Mouse (Mus musculus): ENCODE measurements around the gene Tex29. TPM values are rescaled to one million over a fixed set of nuclear protein-coding genes. Genes with fewer than 3 reads are reported as not detected.

Gene Tex29
- polyA plus RNA-seq (2016; fragmentation: Nextera tagmentation; extraction: Ambion mirVana): 0.27 TPM in 1 of 2 replicates, not detected in the other

GRCm38 (mm10) chr8:11840174-11840573 is at the start of gene Tex29:
Gene Tex29, plus strand, starts transcription at chr8:11840474.
- peak within 1 kb of the TSS; percentile 64 for H3K27ac ChIP-seq
- peaks cover 16% of the 10 kb centered on the region for H3K4me1 ChIP-seq (replicated peaks)
- peaks cover 19% of the 10 kb centered on the region for H3K36me3 ChIP-seq
- no peaks in the 10 kb centered on the region for H3K9me3 ChIP-seq
- no peaks in the 10 kb centered on the region for H3K27me3 ChIP-seq (ENCODE audit: insufficient read depth, poor library complexity, severe bottlenecking)
- H3K4me3 ChIP-seq: no peak within 1 kb of the TSS
- 89% methylated on average over 5 of the region's 5 CpGs for WGBS
- DNase-seq (ENCODE audit: low spot score): no peak

- Histone ChIP-seq H3K27me3 (ENCODE audit: insufficient read depth, poor library complexity, severe bottlenecking) (no peaks in the 10 kb centered on the region), H3K4me3 (no peak overlapping the region), H3K4me1 (replicated peaks) (peaks cover 10% of the 10 kb centered on the region; the same call in 1 of the 2 replicates), H3K36me3 (peaks cover 85% of the 10 kb centered on the region), H3K9me3 (no peaks in the 10 kb centered on the region), H3K27ac (no peak overlapping the region)
- no peak for DNase-seq (ENCODE audit: low spot score)
These were observed 45.3 kb upstream of the Tex29 start for GRCm38 (mm10) chr8:11794956-11795355.

GRCm38 (mm10) chr8:11797128-11797527 is 43.1 kb upstream of the Tex29 start:
- H3K36me3 ChIP-seq: peaks cover 82% of the 10 kb centered on the region
- H3K4me1 ChIP-seq (replicated peaks): peaks cover 10% of the 10 kb centered on the region; the same call in 1 of the 2 replicates
- no peaks in the 10 kb centered on the region for H3K9me3 ChIP-seq
- H3K27ac ChIP-seq: peak overlapping the region; percentile 8; the same call in 1 of the 2 replicates
- no peak overlapping the region for H3K4me3 ChIP-seq
- WGBS: 89% methylated on average over 8 of the region's 8 CpGs
- H3K27me3 ChIP-seq (ENCODE audit: insufficient read depth, poor library complexity, severe bottlenecking): no peaks in the 10 kb centered on the region
- no peak for DNase-seq (ENCODE audit: low spot score)

- no peaks in the 10 kb centered on the region for H3K9me3 ChIP-seq
- no peak overlapping the region for H3K4me3 ChIP-seq
- H3K27ac ChIP-seq: peak overlapping the region; percentile 8; the same call in 1 of the 2 replicates
- no peaks in the 10 kb centered on the region for H3K27me3 ChIP-seq (ENCODE audit: insufficient read depth, poor library complexity, severe bottlenecking)
- WGBS: 84% methylated on average over 14 of the region's 14 CpGs
- peaks cover 81% of the 10 kb centered on the region for H3K36me3 ChIP-seq
- H3K4me1 ChIP-seq (replicated peaks): peaks cover 10% of the 10 kb centered on the region; the same call in 1 of the 2 replicates
- no peak for DNase-seq (ENCODE audit: low spot score)
These were observed 42.4 kb upstream of the Tex29 start for GRCm38 (mm10) chr8:11797729-11798479.

DNA sequence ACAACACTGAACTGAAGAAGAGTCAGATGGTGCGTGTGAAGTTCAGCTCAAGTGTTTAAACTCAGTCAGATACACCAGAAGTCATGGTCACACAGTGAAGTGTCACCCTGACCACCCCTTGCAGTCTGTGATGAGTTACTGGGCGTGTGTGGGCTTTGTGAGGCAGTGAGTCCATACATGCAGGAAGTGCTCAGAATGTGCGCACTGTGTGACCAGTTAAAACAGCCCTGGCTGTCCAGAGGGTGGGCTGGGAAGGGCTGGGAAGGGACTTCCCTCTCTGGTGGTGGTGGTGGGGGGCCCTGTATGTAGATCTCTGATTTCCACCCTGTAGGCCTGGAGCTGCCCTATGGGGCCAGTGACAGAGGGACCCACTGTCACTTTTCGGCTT is 41.8 kb upstream of the Tex29 start:
- no peak for DNase-seq (ENCODE audit: low spot score)
- no peaks in the 10 kb centered on the region for H3K27me3 ChIP-seq (ENCODE audit: insufficient read depth, poor library complexity, severe bottlenecking)
- 0 out of 2 replicates have a peak overlapping the region, but pooled peaks have one; percentile 16 for H3K27ac ChIP-seq
- H3K4me3 ChIP-seq: no peak overlapping the region
- WGBS: 93% methylated on average over 4 of the region's 4 CpGs
- H3K36me3 ChIP-seq: peaks cover 81% of the 10 kb centered on the region
- H3K9me3 ChIP-seq: no peaks in the 10 kb centered on the region
- H3K4me1 ChIP-seq (replicated peaks): peaks cover 10% of the 10 kb centered on the region; the same call in 1 of the 2 replicates

DNA sequence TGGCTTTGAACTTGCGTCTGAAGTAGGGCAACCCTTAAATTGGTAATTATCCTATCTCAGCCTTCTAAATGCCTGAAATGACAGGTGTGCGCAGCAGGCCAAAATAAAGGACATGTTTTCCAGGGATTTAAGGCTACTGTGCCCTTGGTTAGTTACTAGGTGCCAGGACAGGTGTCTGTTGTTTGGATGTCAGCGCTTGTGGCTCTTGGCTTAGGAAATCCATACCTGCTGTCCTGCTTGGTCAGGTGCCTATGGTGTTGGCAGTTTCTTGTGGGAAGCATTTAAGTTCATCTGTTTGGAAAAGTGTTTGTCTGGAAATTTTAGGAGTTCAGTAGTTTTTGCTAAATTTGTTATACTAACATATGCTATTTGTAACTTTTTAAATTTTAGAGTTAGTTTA is 41.2 kb upstream of the Tex29 start:
- no peak for DNase-seq (ENCODE audit: low spot score)
- no peak overlapping the region for H3K27ac ChIP-seq
- no peaks in the 10 kb centered on the region for H3K27me3 ChIP-seq (ENCODE audit: insufficient read depth, poor library complexity, severe bottlenecking)
- 93% methylated on average over 3 of the region's 3 CpGs for WGBS
- no peak overlapping the region for H3K4me3 ChIP-seq
- H3K9me3 ChIP-seq: no peaks in the 10 kb centered on the region
- H3K4me1 ChIP-seq (replicated peaks): peaks cover 10% of the 10 kb centered on the region; the same call in 1 of the 2 replicates
- peaks cover 86% of the 10 kb centered on the region for H3K36me3 ChIP-seq

- H3K9me3 ChIP-seq: no peaks in the 10 kb centered on the region
- H3K27me3 ChIP-seq (ENCODE audit: insufficient read depth, poor library complexity, severe bottlenecking): no peaks in the 10 kb centered on the region
- no peak overlapping the region for H3K4me3 ChIP-seq
- WGBS: 95% methylated on average over 7 of the region's 7 CpGs
- peaks cover 10% of the 10 kb centered on the region; the same call in 1 of the 2 replicates for H3K4me1 ChIP-seq (replicated peaks)
- no peak overlapping the region for H3K27ac ChIP-seq
- DNase-seq (ENCODE audit: low spot score): no peak
- H3K36me3 ChIP-seq: peaks cover 91% of the 10 kb centered on the region
These were observed 39.8 kb upstream of the Tex29 start for GRCm38 (mm10) chr8:11800481-11800880.

DNA sequence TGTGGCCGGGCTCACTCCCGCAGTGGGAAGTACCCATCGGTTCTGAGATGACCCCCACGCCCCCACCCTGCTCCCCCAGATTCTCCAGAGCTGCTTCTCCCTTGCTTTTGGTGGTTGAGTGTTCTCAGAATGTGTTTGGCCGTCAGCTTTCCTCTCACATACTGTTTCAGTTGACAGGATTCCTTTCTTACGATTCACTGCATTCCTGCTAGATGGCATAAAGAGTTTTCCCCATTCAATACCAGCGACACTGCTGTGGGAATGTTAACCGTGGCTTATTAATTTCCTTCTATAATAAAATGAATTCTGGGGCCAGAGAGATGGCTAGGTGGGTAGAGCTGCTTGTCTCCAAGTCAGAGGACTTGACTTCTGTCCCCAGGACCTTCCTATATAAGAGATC is 38.7 kb upstream of the Tex29 start:
- no peak overlapping the region for H3K4me3 ChIP-seq
- WGBS: 76% methylated on average over 8 of the region's 8 CpGs
- no peaks in the 10 kb centered on the region for H3K9me3 ChIP-seq
- peaks cover 91% of the 10 kb centered on the region for H3K36me3 ChIP-seq
- peaks cover 10% of the 10 kb centered on the region; the same call in 1 of the 2 replicates for H3K4me1 ChIP-seq (replicated peaks)
- no peaks in the 10 kb centered on the region for H3K27me3 ChIP-seq (ENCODE audit: insufficient read depth, poor library complexity, severe bottlenecking)
- H3K27ac ChIP-seq: no peak overlapping the region
- DNase-seq (ENCODE audit: low spot score): no peak

DNA sequence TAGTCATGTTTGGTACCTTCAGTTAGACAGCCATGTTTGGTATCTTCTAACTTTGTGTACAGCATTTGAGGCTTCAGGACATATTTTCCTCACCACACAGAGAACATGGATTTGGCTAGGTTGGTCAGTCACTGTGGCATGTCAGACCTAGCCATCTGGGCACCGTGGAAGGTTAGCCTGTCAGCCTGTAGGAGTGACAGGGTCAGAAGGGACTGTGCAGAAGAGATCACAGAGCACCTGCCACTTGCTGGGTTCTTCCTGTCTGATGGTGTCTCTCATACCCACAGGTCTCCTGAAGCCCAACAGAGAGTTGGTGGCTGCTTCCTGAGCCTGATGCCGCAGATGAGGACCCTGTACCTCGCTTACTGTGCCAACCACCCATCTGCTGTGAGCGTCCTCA is 35.4 kb upstream of the Tex29 start:
- Histone ChIP-seq H3K4me1 (replicated peaks) (no peaks in the 10 kb centered on the region), H3K9me3 (no peaks in the 10 kb centered on the region), H3K27ac (no peak overlapping the region), H3K36me3 (peaks cover 95% of the 10 kb centered on the region), H3K4me3 (no peak overlapping the region), H3K27me3 (ENCODE audit: insufficient read depth, poor library complexity, severe bottlenecking) (no peaks in the 10 kb centered on the region)
- 93% methylated on average over 4 of the region's 4 CpGs for WGBS
- no peak for DNase-seq (ENCODE audit: low spot score)

- no peak overlapping the region for H3K4me3 ChIP-seq
- no peaks in the 10 kb centered on the region for H3K4me1 ChIP-seq (replicated peaks)
- WGBS: 90% methylated on average over 6 of the region's 6 CpGs
- no peak for DNase-seq (ENCODE audit: low spot score)
- no peak overlapping the region for H3K27ac ChIP-seq
- no peaks in the 10 kb centered on the region for H3K9me3 ChIP-seq
- H3K36me3 ChIP-seq: peaks cover 97% of the 10 kb centered on the region
- H3K27me3 ChIP-seq (ENCODE audit: insufficient read depth, poor library complexity, severe bottlenecking): no peaks in the 10 kb centered on the region
These were observed 34.0 kb upstream of the Tex29 start for GRCm38 (mm10) chr8:11806252-11806651.

- no peaks in the 10 kb centered on the region for H3K27me3 ChIP-seq (ENCODE audit: insufficient read depth, poor library complexity, severe bottlenecking)
- no peak overlapping the region for H3K4me3 ChIP-seq
- no peak overlapping the region for H3K27ac ChIP-seq
- WGBS: 84% methylated on average over 3 of the region's 3 CpGs
- no peaks in the 10 kb centered on the region for H3K9me3 ChIP-seq
- no peaks in the 10 kb centered on the region for H3K4me1 ChIP-seq (replicated peaks)
- no peak for DNase-seq (ENCODE audit: low spot score)
- H3K36me3 ChIP-seq: peaks cover 99% of the 10 kb centered on the region
These were observed 32.9 kb upstream of the Tex29 start for GRCm38 (mm10) chr8:11807361-11807760.

DNA sequence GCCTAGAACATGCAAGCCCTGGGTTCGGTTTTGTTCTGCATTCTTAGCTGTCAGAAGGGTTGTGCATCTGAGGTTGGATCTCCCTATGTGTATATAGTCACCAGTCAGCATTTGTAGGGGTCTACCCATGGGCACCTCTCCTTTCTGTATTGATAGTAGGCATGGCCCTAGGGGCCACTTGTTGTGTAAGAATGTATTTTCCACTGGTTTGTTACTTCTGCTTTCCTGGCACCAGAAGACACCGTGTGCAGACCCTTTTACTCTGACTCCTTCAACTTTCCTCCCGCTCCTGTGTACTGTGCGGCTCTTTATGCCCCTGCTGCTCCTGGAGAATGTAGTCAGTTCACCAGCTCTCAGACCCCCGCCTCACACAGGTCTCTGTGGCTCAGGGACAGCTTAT is 32.2 kb upstream of the Tex29 start:
- Histone ChIP-seq H3K36me3 (peaks cover 99% of the 10 kb centered on the region), H3K4me1 (replicated peaks) (no peaks in the 10 kb centered on the region), H3K4me3 (no peak overlapping the region), H3K9me3 (no peaks in the 10 kb centered on the region), H3K27ac (no peak overlapping the region), H3K27me3 (ENCODE audit: insufficient read depth, poor library complexity, severe bottlenecking) (no peaks in the 10 kb centered on the region)
- WGBS: 93% methylated on average over 5 of the region's 5 CpGs
- DNase-seq (ENCODE audit: low spot score): no peak

DNA sequence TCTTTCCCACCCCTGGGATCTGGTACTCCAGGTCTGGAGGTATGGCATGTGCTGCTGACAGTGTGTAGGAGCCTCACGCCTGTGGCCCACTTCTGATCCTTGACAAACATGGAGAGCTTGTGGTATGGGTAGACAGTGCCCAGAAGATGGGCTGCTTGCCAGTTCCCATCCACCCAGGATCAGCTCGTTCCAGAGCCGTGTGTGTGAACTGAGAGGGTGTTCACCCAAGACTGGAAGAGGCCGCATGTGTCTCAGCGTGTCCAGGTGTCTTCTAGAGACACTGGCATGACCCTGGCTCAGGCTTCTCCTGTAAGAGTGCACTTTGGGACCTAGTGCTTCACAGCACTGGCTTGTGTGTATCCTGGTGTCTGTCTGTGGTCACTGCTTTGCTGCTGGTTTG is 29.8 kb upstream of the Tex29 start:
- Histone ChIP-seq H3K4me3 (no peak overlapping the region), H3K27me3 (ENCODE audit: insufficient read depth, poor library complexity, severe bottlenecking) (no peaks in the 10 kb centered on the region), H3K9me3 (no peaks in the 10 kb centered on the region), H3K36me3 (peaks cover 100% of the 10 kb centered on the region), H3K27ac (no peak overlapping the region), H3K4me1 (replicated peaks) (no peaks in the 10 kb centered on the region)
- no peak for DNase-seq (ENCODE audit: low spot score)
- 95% methylated on average over 5 of the region's 5 CpGs for WGBS

Data from hindbrain, embryonic 10.5 days (tissue).